Mouse (Mus musculus) layer of hippocampus, postnatal 36 days (tissue): ENCODE measurements around the gene Rpl21. TPM values are rescaled to one million over a fixed set of nuclear protein-coding genes. Genes with fewer than 3 reads are reported as not detected.

Experiments
- DNase-seq, 2 experiments: peaks; one replicate each; pipeline ENCODE4 v3.0.0; 2022
- total RNA-seq, 2 experiments: library from RNA; stranded (reverse); gene quantifications; 2 replicates each; pipeline ENCODE4 v1.2.3; 2021

Rpl21 gene
- total RNA-seq, 2 experiments from 2014 or later, result 185 to 197 TPM

DNA sequence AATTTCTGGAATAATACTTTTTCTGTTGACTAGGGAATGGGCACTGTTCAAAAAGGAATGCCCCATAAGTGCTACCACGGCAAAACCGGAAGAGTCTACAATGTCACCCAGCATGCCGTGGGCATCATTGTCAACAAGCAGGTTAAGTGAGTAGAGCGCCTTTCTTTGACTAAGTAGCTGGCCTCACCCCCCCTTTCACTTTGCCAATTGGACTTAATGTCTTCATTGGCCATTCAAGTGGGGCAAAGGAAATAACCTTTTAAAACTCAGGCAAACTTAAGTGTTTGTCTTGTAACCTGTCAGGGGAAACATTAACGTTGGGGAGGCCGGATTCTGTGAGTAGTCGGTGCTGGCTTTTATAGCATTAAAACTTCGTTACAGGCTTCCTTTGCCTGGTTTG lies 2.3 kb downstream of the Rpl21 start:
- DNase-seq, result no peak

DNA sequence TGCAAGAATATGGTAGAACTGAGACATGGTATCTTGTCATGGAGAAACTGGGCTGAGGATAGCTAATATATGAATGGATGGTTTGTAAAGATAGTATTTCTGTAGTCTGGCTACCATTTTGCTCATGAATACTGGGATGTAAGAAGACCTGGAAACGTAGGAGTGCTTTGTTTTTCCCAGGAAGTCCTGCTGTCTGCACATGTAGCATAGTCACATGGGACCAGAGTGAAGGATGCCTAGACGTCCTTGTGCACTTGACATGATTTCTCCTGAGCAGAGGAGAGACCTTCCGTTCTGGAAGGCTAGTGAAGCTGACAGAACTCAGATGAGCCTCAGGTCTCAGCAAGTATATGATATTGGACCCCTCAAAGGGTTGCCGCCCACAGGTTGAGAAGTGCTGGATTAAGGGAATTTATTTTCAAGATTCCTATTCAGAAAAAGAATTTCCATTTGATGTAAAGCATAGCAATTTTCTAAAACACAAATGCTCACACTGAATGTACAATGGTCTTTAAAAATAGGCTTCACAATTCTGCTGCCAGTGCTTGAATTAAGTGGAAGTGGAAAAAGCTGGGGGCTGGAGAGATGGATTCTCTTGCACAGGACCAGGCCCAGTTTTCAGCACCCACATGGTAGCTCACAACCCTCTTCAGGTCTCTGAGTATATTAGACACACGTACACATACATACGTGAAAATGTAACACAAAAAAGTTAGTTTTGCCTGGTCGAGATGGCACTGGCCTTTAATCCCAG lies 5.5 kb downstream of the Rpl21 start:
- DNase-seq, result no peak

DNA sequence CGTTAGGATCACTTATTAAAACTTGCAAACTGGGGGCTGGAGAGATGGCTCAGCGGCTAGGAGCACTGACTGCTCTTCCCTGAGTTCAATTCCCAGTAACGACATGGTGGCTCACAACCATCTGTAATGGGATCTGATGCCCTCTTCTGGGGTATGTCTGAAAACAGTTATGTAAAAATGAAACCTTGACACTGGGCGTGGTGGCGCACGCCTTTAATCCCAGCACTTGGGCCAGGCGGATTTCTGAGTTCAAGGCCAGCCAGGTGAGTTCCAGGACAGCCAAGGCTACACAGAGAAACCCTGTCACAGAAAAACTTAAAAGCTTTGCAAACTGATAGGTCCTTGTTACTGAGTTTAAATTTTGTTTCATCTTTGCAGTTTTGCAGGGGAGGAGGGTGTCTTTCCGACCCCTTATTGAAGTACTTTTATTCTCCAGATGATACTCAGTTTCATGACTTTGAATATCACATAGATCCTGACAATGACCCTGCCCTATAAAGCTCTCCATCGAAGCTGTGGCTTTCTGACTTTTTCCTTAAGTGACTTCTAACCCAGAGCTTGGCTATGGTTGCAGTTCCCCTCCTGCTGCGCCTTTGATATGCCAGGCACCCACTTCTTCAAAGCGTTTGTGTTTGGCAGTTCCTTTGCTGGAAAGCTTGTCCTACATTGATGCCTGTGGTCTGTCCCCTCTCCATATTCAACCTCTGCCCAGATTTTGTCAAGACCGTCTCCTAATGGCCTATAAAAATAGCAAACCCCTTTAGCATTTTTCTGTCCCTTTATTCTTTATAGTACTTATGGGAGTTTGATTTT lies 6.4 kb downstream of the Rpl21 start:
- no peak for DNase-seq

DNA sequence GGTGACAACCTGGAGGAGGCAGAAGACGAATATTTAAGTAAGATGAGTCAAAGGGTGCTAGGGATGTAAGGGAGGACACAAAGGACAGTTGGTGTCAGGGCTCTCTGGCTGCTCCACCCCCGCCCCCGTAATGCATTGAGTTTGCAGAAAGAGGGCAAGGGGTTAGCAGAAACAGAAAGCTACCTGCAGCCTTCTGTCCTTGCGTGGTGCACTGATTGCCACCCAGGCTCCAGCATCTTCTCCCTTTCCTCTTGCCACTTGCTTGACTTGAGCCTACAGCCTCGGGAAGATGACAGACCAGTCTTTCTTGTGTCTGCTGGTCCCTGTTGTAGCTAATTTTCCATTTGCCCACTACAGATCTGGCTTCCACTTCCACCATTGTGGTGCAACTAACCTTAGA lies 7.1 kb downstream of the Rpl21 start:
- no peak for DNase-seq

GRCm38 (mm10) chr5:146840422-146840821 lies 7.7 kb downstream of the Rpl21 start:
- no peak for DNase-seq

DNA sequence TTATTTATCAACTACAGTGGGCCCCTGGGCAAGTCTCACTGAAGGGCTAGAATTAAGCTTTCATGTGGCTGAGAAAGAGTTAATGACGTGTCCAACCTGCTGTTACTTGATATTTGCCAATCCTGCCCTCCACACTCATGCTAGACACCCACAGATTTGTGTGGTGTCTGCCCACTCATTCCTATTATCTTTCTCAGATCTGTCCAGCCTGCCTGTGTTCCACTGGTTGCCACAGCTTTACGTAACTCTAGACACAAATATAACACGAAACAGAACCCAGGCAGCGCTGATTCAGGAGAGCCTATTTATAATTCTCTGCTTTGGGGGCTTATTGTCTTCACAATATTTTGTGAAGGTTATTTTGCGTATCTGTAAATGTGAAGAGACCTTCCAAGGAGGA lies 8.6 kb downstream of the Rpl21 start:
- DNase-seq, result no peak

DNA sequence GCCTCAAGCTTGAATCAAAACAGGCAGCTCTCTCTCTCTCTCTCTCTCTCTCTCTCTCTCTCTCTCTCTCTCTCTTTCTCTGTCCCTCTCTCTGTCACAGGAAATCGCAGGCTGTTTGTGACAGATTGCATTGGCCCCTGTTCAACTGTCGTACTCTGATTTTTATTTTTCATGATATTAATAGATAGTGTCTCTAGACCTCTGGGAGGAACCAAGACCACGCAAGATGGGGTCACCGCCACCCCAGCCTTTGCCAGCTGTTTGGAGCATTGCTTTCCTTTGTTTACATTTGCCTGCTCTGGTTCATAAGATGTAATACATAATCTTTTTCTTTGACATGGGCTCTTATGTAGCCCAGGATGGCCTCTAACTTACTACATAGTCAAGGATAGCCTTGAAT lies 9.3 kb downstream of the Rpl21 start:
- DNase-seq, result no peak

- no peak for DNase-seq
Observed at GRCm38 (mm10) chr5:146844301-146844941, 11.7 kb downstream of the Rpl21 start.

GRCm38 (mm10) chr5:146844945-146845365 lies 12.3 kb downstream of the Rpl21 start, which contains the start of gene Rasl11a:
Gene Rasl11a, plus strand, starts transcription at chr5:146845071.
- DNase-seq, result peak; percentile 80 to 83

DNA sequence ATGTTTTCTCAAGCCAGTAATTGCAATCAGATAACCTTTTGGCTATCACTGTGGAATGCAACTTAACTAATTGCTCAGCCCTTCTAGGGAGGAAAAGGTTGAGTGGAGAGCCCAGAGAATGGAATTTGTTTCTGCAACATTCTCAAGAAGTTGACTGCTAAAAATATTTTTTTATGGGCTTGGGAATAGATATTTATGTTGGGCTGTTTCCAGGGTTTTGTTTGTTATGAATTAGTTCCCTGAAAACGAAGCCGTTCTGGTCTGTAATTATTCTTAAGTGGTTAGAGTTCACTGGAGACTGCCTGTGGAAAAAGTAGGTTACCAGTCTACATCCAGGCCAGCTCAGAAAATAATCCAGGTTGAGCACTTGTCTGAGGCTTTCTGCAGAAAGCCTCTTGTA lies 13.8 kb downstream of the Rpl21 start:
- no peak for DNase-seq

DNA sequence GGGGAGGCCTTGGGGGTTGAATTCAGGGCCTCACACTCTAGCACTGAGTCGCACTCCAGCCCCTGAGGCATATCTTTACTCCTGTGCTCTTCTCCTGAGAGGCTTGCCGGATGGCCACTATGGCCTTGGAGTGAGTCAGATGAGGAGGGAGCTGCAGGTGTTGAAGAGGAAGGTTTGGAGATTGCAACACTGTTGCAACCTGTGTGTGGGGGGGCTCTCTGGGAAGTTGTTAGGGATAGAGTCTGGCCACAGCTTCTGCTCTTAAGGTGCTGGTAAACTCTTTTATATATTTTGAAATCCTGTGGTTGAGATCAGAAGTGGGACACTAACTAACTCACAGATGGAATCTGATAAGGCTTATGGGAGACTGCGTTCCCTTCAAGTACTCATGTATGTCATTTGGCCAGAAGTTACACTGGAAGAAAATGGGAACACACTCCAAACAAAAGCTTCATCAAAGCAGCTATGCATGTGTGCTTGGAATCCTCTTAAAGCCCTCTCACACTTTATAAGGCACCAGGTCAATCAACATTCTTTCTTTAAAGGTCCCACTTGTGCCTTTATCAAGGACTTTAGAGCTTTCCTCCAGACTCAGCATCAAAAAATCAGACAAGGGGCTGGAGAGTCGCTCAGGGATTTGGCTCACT lies 16.4 kb downstream of the Rpl21 start:
- no peak for DNase-seq

DNA sequence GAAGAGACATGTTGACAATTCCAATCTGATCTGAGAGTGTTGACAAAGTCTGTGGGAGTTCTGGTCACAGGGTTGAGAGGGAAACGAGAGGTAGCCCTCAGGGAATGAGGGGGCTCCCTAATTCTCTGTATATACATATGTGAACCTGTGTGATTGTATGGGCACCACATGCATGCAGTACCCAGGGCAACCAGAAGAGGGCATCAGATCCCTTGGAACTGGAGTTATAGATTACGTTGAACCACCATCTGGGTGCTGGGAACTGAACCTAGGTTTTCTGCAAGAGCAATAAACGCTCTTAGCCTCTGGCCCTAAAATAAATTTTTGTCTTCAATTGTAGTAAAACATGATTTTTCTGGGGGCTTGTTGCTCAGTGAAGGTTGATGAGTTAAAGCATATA lies 23.4 kb downstream of the Rpl21 start:
- DNase-seq, result no peak

- no peak for DNase-seq
Observed at GRCm38 (mm10) chr5:146857620-146858019, 24.9 kb downstream of the Rpl21 start.

DNA sequence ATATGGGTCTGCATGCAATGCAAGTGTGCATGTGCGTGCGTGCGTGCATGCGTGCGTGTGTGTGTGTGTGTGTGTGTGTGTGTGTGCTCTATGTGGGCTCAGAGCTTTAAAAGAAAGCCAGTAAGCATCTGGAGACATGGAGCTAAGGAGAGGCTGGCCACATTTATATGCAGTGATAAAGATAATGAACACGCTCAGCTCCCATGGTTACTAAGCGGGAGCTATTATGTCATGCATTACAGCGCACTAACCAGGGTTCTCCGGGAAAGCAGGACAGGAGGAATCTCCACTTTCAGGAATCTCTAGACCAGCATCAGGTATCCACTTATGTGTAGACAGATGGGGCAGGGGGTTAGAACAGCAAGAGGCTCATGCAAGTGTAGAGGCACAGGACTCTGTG lies 26.1 kb downstream of the Rpl21 start:
- no peak for DNase-seq

DNA sequence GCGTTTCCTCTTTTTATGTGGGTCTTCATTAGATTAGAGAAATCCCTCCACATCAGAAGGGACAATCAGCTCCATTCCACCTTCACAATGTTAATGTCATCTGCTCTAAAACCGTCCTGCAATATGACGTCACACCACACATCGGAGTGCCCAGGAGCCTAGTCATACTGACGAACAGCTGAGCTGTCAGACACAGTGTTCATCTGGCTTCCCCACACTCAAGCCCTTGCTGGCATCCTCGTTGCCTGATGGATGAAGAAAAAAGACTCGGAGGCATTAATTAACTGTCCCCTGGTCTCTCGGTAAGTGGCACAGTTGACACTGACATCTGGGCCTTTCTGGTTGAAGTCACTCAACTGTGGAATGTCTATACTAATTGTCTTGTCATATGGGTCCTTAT lies 26.6 kb downstream of the Rpl21 start:
- DNase-seq, result no peak

DNA sequence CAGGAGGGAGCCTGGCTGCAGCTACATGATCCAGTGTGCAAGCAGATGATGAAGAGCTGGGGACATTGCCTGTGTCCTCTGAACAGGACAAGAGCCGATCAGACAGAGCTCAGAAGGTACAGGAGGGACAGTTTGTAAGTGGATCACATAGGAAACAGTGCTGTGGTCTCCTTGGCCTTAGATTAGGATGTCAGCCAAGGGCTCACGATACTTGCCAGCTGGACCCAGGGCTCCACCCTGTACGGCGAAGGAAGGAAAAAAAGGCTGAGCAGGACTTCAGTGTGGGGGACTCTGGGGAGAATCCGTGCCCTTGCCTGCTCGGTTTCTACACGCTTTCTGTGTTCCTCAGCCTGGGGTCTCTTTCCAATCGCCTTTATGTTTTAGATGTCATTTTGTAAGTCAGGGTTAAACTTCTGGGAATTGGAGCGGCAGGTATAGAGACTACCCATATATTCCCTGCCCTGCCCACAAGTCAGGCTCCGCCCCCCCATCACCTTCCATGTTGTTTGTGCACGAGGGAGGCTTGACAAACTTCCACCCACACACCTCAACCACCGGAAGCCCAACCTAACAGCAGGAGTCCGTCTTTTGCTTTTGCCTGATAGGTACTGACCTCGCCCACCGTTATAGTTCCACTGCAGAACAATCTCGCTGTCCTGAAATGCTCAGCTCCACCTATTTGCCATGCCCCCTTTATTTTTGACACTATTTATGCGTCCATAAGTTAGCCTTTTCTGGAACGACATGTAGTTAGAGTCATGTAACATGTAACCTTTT lies 27.7 kb downstream of the Rpl21 start:
- no peak for DNase-seq

- peak; percentile 49 to 53 for DNase-seq
Observed at GRCm38 (mm10) chr5:146861588-146861987, 28.9 kb downstream of the Rpl21 start.

DNA sequence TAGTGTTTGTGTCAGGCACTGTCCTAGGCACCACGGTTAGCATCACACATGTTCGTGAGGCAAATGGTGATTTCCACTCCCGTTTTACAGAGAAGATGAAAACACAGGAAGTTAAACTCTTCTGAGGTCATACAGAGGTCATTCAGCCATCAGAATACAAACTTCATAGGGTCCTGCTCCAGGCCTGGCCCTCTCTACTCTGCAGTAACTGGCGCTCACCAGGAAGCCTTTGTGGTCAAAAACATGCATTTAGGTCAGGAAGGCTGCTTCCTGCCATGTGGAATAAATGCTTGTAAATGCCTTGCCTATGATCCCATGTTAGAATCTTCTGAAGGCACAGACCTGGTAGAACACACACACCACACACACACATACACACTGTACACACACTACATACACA lies 32.8 kb downstream of the Rpl21 start:
- DNase-seq, result no peak

- DNase-seq, result no peak
Observed at GRCm38 (mm10) chr5:146866277-146866676, 33.6 kb downstream of the Rpl21 start.

DNA sequence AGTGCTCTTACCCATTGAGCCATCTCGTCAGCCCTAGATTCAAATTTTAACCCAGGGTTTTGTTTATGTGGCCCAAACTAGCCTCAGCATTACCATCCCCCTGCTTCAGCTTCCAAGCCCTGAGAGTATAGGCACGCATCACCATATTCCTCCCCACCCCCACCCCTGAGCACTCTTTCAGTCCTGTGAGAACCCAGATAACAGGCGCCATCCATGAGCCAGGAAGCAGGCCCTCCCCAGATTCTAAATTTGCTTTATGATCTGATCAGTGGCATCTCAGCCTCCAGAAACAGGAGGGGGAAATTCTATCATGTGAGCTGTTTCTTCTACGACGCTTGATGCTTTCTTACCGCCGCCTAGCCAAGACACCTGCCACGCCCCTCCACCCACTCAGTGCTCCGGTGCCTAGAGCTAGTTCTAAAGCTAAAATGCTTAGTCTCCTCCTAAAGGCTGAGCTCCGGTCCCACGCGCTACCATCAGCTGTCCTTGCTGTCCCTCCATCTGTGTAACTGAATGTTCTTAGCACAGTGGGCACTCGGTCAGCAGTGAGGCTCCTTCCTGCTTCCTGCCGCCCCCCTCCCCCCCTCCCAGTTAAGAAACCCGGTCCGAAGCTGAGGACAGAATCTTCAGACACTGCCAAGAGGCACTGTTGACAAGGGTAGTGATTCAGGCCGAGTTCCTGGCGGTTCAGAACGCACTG lies 34.7 kb downstream of the Rpl21 start:
- DNase-seq, result peak; percentile 64 to 76

DNA sequence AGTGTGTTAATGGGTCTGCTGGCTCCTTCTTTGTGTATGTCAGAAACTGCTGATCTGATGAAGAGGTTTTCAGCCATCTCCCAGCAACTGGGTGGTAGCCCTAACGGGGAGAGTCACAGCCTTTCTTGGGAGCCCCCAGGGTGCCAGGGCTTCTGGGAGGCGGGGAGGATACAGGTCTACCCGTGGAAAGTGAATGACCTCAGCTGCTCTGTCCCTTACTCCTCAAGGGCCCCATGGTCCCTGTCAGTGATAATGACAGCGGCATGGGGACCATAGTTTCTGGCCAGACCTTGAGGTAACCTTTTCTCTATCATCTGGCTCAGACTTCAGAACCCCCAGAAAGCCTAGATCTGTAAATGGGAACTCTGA lies 35.2 kb downstream of the Rpl21 start:
- no peak for DNase-seq
